Mouse (Mus musculus) liver, embryonic 14 days (tissue): Measurements from ENCODE around the gene Tusc1. TPM values are rescaled to one million over a fixed set of nuclear protein-coding genes. Genes with fewer than 3 reads are reported as not detected.

ENCODE experiments used
- polyA plus RNA-seq: library from polyadenylated mRNA; depleted of rRNA; stranded (reverse); fragments of >200 nt; gene quantifications from 2 replicates; pipeline ENCODE4 v1.2.3, GENCODE M21; 2012; rRNA removed

Gene Tusc1
- 4.0 and 5.1 TPM in 2 replicates for polyA plus RNA-seq

DNA sequence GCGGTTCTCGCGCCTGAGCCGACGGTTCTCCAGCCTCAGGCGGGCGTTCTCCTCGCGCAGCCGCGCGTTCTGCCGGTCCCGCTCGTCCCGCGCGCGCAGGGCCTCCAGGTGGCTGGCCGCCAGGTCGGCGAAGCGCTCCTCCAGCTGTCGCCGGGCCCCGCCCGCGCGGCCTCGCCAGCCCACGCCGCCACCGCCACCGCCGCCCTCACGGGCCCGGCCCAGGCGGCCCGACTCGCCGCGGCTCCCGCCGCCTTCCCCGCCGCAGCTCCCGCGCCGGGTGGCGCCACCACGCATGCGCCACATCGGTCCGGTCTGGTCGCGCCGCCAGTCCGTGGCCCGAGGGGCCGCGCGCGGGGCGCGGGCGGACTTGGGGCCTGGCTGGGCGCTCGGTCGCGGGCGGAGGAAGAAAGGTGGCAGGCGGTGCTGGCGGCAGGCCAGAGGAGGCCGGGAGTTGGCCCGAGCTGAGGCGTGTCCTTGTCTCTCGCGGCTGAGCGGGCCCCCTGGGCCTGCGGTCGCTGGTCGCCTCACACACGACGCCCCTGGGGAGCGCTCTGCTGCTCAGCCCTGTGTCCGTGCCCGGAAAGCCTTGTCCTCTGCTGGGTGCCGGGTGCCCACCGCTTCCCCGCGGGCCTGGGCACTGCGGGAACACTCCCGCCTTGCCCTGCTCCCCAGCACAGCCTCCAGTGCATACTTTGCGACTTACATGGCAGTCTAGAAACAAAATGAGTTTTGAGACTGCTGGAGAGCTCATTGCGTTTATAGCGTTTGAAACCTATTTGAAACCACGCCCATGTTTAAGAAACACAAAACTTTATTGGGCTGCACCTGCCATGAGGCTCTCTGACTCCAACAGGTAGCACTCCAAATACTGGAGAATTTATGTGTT lies at the start of gene Tusc1:
Gene Tusc1 (minus strand): TSS at position 394 of the 886 bp plus-strand sequence.

